Mouse (Mus musculus) naive thymus-derived CD4-positive, alpha-beta T cell, adult 2 months (primary cell): ENCODE measurements around the gene Uaca.

Experiments used
- DNase-seq: peaks from one replicate; pipeline ENCODE4 v3.0.0-alpha.2; 2011; ENCODE audit warnings: low read depth

Gene Uaca

GRCm38 (mm10) chr9:60794210-60794840 is at the start of gene Uaca:
Gene Uaca (plus strand): TSS chr9:60794542.
- DNase-seq, result no peak

GRCm38 (mm10) chr9:60744971-60745370 is 49.4 kb upstream of the Uaca start:
- DNase-seq, result no peak

- no peak for DNase-seq
Measured at GRCm38 (mm10) chr9:60746561-60746960, 47.8 kb upstream of the Uaca start.

DNA sequence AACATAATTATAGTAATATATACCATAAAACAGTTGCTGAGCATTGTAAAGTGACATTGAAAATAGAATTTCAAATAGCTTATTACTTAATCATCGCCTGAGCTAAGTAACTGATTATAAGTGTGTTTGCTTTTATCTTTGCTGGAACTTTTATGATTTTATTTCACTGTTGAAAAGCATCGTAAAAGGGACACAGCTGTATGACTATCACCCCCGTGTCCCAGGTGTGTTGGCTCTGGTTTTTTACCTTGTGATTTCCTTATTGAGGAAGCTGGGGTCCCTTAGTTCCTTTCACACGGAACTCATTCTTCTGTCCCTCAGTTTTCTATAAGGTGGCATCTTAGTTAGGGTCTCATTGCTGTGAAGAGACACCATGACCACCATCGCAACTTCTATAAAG is 46.7 kb upstream of the Uaca start:
- no peak for DNase-seq

DNA sequence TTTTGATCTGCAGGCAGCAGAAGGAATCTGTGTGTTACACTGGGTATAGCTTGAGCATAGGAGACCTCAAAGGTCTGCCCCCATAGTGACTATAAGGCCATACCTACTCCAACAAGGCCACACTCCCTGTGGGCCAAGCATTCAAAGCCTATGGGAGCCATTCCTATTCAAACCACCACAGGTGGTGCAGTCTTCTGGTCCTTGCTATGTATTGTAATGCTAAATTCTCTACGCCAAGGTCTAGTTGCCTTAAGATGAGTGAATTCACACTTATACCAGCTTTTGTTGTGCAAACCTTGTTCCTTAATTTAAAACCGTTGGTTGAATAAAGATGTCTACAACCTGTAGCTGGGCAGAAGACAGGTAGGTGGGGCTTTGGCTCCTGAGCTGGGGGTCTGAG is 46.2 kb upstream of the Uaca start:
- DNase-seq, result no peak

DNA sequence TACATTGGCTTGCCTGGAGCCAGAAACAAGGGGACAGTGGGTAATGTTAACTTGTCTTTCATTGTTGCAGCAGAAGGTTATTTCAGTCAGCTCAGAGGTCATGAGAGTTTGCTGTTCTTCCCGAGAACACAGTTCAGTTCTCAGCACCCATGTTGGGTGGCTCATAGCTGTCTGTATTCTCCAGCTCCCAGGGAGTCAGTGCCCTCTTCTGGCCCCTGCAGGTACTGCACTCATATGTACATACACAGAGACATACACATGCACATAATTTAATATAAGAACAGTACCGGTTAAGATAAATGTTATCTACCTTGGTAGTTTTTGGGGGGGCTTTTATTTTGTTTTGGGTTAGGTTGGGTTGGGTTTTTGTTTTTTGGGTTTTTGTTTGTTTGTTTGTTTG is 45.2 kb upstream of the Uaca start:
- no peak for DNase-seq

DNA sequence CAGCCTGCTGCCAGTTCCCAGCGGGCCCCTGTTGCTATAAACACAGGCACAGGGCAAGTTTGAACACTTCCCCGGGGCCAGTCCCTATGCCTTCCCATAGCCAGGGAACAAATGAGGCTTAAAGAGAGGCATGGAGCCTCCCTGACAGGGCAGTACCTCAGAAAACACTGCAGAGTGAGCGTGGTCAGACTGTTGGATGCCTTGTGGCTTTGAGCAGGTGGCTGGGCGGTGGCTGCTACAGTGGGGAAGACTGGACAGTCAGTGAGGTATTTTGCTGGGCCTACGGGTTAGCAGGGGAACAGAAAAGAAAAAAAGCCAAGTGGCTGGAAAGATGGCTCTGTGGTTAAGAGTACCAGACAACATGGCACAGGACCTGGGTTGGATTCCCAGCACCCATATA is 43.2 kb upstream of the Uaca start:
- no peak for DNase-seq

DNA sequence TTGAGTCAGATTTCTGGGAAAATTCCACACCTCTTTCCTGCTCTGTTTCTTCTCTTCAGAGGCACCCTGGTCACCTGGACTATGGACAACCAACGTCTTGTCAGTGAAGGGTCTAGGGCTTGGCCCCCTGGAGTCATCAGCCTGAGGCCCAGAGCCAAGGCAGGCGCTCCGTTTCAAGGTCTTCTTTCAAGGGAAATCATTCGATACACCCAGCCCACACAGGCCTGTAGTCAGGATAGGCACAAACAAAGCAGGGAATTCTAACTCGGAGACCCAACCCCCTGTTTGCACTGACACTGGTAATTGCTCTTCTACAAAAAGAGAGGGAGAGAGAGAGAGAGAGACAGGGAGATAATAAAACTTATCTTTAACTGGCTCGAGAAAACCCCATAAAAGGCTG is 42.4 kb upstream of the Uaca start:
- no peak for DNase-seq

DNA sequence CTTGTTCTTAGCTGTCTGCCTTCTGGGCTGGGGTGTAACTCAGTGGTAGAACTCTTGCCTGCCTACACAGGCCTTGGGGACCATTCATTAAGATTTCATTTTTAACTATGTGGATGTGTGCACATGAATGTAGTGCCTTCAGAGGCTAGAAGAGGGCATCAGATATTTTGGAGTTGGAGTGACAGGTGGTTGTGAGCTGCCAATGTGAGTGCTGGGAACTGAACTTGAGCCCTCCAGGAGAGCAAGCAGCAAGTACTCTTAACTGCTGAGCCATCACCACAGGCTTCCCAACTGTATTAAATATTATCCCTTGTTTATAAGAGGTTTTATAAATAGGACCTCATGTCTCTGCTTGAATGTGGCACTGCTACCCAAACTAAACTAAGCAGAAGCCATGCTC is 41.7 kb upstream of the Uaca start:
- no peak for DNase-seq

GRCm38 (mm10) chr9:60756258-60756657 is 38.1 kb upstream of the Uaca start:
- peak; percentile 67 for DNase-seq

DNA sequence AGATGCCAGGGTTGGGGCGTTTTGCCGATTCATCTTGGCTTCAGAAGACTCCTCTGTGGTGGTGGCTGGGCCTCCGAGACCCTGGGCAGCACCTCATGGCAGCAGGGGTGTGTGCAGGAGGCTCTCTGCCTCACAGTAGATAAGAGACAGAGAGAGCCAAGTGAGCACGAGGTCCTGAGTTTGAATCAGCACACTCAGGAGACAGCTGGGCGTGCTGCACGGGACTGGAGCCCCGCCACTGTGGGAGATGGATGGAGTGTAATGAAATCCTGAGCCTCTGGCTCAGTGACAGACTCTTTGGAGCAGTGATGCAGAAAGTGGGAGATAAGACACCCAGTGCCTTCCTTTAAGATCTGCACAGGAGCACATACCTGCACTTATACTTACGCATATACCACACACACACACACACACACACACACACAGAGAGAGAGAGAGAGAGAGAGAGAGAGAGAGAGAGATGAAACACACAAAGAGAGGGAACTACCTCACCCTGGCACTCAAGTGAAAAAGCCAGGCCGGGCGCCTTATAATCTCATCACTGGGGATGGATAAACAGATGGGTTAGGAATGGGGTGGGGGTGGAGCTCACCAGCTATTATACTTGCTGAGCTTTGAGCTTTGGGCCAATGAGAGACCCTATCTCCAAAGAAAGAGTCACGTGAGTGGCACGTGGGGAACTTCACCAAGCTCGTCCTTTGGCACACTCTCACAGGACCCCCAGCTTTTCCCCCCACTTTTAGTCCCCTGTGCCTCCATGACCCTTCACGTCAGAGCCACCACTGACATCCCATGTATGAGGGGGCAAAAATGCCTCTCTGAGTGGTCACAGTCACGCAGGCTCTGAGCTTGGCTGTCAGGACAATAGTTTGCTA is 37.2 kb upstream of the Uaca start:
- no peak for DNase-seq

DNA sequence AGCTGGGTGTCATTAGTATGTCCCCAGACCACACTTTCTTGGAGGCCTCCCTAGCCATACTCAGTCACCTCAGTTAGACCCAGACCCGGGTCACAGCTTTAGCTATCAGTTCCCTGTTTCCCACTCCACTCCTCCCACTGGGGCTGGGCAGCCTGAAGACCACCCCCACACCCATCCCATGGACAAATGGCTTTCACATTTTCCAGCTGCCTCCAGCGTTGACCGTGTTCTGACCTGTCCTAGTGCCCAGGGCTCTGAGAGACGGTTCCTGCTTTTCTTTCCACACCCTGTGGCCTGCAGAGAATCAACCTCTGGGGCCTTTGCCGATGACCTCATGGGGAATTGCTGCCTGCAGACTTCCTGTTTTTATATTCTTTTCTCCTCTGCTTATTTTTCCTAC is 36.5 kb upstream of the Uaca start:
- DNase-seq, result no peak

DNA sequence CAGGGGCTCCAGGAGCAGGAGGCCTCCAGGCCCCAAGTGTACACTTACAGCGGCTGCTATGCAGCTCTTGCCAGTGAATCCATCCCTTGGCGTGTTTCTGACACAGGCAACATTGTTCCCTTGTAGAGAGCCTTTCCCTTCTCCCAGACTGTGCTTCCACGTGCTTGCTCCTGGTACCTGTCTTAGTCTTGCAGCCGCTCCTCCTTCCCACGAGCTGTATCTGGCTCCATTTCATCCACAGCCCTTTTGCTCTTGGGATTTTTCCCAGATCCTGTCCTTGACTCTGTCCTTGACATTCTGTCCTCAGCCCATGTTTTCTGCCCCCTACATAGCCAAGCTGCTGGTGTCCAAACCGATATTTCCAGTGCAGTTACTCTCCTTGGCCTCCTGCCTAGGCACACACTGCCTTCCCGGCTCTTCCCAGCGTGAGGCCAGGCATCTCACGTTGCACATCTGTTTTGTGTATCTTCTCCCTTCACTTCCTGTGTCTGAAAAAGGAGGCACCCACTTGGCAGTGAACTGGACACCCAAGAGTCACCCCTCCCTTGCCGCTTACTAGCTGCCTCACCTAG is 34.8 kb upstream of the Uaca start:
- DNase-seq, result no peak

GRCm38 (mm10) chr9:60765181-60765580 is 29.2 kb upstream of the Uaca start:
- no peak for DNase-seq

GRCm38 (mm10) chr9:60768393-60768792 is 25.9 kb upstream of the Uaca start:
- DNase-seq, result no peak

DNA sequence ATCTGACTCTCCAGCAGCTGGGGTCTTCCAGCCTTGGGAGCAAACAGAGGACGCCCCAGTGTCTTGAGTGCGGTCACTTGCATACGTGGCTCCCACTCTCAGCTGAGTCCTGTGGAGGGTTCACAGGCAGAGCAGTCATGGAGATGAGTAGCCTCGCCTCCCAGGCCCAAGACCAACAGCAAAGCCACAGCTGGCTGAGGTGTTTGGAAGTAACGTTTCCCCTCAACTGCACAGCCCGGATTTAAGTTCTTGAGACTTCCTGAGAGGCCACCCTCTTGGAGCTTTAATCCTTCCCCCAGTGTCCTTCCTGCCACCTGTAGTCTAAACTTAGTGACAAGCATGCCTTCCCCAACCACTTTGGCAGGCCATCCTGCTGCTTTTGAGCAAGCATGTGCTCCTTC is 24.6 kb upstream of the Uaca start:
- DNase-seq, result no peak

- no peak for DNase-seq
Measured at GRCm38 (mm10) chr9:60773713-60774112, 20.6 kb upstream of the Uaca start.

DNA sequence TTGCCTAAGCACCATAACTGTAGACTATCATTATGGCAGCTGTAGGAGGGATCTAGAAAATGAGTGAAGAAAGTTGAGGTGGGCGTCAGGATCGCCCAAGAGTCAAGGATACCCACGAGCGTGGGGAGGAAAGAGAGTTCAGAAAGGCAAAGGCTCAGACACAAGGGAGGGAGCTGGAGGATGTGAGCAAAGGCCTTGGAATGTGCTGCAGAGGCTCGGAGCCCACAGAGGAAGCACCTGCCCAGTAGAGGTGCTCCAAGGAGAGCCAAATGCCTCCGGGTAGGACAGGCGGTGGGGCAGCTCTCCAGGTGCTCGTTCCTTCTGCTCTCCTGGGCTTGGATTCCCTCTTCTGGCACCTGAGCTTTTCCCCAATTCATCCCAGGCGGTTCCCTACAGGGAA is 17.4 kb upstream of the Uaca start:
- DNase-seq, result no peak

DNA sequence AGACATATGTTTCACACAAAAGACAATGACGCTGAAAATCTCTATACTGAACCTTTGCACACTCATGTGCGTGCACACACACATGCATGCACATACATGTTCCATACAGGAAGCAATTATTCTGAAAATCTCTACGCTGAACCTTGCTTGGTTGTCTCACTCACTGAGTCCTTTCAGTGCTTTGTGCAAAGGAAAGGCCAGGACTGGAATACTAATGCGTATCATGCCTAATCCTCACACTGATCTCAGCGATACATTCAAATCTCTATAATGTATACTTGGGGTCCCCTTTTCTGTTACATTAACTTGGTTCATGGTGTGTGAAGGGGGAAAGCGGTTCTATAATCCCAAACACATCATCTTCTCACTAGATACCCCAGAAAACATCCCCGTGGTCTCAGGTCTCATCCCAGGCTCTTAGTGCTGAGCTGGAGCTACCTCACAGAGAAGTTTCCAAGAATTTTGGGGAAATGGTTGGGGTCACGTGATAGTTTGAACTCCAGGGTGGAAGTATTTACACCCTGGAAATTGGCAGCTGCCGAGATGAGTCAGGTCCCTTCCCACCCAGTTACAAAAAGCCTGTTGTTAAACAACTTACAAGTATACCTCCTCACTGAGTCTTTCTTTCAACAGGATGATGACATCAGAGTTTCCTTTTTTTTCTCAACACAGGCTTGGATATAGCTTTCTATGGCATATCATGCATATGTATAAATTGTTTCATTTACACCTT is 12.1 kb upstream of the Uaca start:
- DNase-seq, result no peak

- DNase-seq, result no peak
Measured at GRCm38 (mm10) chr9:60785069-60785468, 9.3 kb upstream of the Uaca start.

- no peak for DNase-seq
Measured at GRCm38 (mm10) chr9:60787517-60788110, 6.7 kb upstream of the Uaca start.

DNA sequence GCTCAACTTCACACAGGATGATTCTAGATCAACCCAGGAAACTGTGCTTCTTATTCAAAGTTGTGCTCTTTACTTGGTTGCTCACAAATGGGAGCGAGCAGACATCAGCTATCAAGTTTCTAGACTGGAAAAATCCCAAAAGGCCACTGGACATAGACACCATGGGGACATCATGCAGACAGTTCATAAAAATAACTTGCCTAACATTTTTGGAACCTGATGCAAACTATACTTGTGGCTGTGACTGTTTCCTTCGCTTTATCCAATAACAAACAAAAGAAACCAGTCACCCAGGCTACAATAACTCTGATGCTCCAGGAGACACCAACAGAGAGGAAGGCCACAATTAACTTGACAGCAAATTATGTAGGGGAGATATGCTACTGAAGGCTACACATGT is 4.1 kb upstream of the Uaca start:
- no peak for DNase-seq
